20 mouse cellular contexts compared by ENCODE assay signal in the genomic region with DNA sequence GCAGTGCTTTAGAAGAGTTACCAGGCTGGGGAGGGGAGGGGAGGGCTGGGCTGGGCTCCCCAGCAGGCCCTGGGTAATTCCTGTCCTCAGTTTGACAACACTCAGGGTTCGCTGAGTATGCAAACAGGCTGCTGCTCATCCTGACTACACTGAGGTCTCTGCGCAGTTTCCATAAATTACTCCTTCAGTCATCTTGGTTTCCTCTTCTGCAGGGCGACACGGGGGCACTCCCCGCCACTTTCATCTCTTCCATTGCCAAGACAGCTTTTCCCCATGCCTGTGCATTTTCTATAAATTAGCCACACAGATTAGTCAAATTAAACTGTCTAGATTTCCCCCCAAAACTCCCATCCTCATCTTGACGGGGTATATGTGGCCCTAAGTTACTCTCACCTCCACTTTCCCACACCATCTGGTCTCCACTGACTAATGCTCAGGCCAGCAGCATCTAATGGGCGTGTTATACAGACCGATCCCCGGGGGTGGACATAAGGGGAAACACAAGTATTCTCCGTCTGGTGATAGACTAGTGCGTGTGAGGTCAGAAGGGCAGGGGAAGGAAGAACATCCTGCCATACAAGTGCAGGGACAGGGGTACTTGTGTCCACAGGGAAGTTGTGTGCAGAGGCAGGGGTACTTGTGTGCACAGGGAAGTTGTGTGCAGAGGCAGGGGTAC.
DNase-seq lines count a peak whose midpoint lies in the region; ATAC-seq and TF ChIP-seq lines count a peak whose summit lies in the region.
"Had no signal": no experiment of that assay in that cellular context is flagged by ENCODE, and none has a peak within 500 bp of the region (broad histone marks: within the 10 kb centered on the region; RNA-seq: fewer than 3 reads in every experiment).

No protein-coding gene starts in this region.

- H3K27ac ChIP-seq in heart, embryonic 10.5 days: peak overlapping the region; percentile 36; the same call in 1 of the 2 replicates
- 0 out of 2 replicates have a peak overlapping the region, but pooled peaks have one; percentile 4 for H3K27ac ChIP-seq in kidney, embryonic 15.5 days
- H3K27ac ChIP-seq in kidney, adult 2 months (ENCODE audit: insufficient read depth, low read depth, low read length): no peak overlapping the region
- H3K27ac ChIP-seq: heart, embryonic 15.5 days; hindbrain, embryonic 15.5 days; macrophage; midbrain, embryonic 15.5 days had no signal

- H3K9me3 ChIP-seq in heart, embryonic 10.5 days: no peaks in the 10 kb centered on the region
- H3K9me3 ChIP-seq in kidney, embryonic 15.5 days (replicated peaks): no peaks in the 10 kb centered on the region
- H3K9me3 ChIP-seq: G1E; heart, embryonic 15.5 days; hindbrain, embryonic 15.5 days; midbrain, embryonic 15.5 days had no signal

- peaks cover 15% of the 10 kb centered on the region; the same call in 1 of the 2 replicates for H3K4me1 ChIP-seq in heart, embryonic 10.5 days
- peaks cover 31% of the 10 kb centered on the region for H3K4me1 ChIP-seq in kidney, embryonic 15.5 days
- peaks cover 11% of the 10 kb centered on the region; the same call in 1 of the 2 replicates for H3K4me1 ChIP-seq in kidney, adult 2 months (ENCODE audit: control insufficient read depth, insufficient read depth, low read length)
- H3K4me1 ChIP-seq: midbrain, embryonic 15.5 days had no signal

- H3K27me3 ChIP-seq in heart, embryonic 10.5 days (ENCODE audit: insufficient read depth, poor library complexity, severe bottlenecking): no peaks in the 10 kb centered on the region
- no peaks in the 10 kb centered on the region for H3K27me3 ChIP-seq in kidney, embryonic 15.5 days
- H3K27me3 ChIP-seq in kidney, adult 2 months (replicated peaks; ENCODE audit: control insufficient read depth, insufficient read depth, low read length): no peaks in the 10 kb centered on the region
- H3K27me3 ChIP-seq: heart, embryonic 15.5 days; hindbrain, embryonic 15.5 days; midbrain, embryonic 15.5 days had no signal

- DNase-seq in heart, embryonic 10.5 days (ENCODE audit: low spot score): no peak
- no peak for DNase-seq in heart, adult 8-10 months (ENCODE audit: low spot score)
- DNase-seq in kidney, adult 2 months: no peak
- peak; percentile 61 for DNase-seq in induced T-regulatory cell, adult 2 months (ENCODE audit: low read depth)
- DNase-seq in testis, postnatal 14 days (ENCODE audit: low spot score): no peak
- DNase-seq: B cell, adult 2 months; cerebellum, adult 9-11 months; gastrocnemius, postnatal 10 days; kidney, adult 8-10 months; liver; liver, postnatal 0 days; right cerebral cortex, postnatal 4 days; thymus, adult 2 months had no signal

- no peak for TF ChIP-seq CTCF in kidney, adult 2 months (conservative IDR thresholded peaks at IDR 0.05; ENCODE audit: insufficient read depth, insufficient read length, low read depth, low read length)

- no peaks in the 10 kb centered on the region for H3K36me3 ChIP-seq in heart, embryonic 10.5 days
- H3K36me3 ChIP-seq in kidney, embryonic 15.5 days: no peaks in the 10 kb centered on the region
- H3K36me3 ChIP-seq in kidney, adult 2 months (ENCODE audit: control insufficient read depth, insufficient read depth, low read length): no peaks in the 10 kb centered on the region
- H3K36me3 ChIP-seq: G1E; heart, embryonic 15.5 days; hindbrain, embryonic 15.5 days; midbrain, embryonic 15.5 days had no signal

- no peak overlapping the region for H3K4me2 ChIP-seq in kidney, embryonic 15.5 days
- H3K4me2 ChIP-seq: heart, embryonic 15.5 days; hindbrain, embryonic 15.5 days; midbrain, embryonic 15.5 days had no signal

- no peak overlapping the region for H3K9ac ChIP-seq in kidney, embryonic 15.5 days
- H3K9ac ChIP-seq: heart, embryonic 15.5 days; hindbrain, embryonic 15.5 days; liver, postnatal 0 days; midbrain, embryonic 15.5 days had no signal

- H3K4me3 ChIP-seq in heart, embryonic 10.5 days: no peak overlapping the region
- H3K4me3 ChIP-seq in kidney, embryonic 15.5 days (replicated peaks): no peak overlapping the region
- no peak overlapping the region for H3K4me3 ChIP-seq in kidney, adult 2 months (ENCODE audit: insufficient read depth, low read depth, low read length)
- H3K4me3 ChIP-seq: heart, embryonic 15.5 days; hindbrain, embryonic 15.5 days; midbrain, embryonic 15.5 days had no signal

- peak; percentile 49; the same call in 1 of the 2 replicates for ATAC-seq in kidney, embryonic 15.5 days (replicated peaks; ENCODE audit: low FRiP score)
- ATAC-seq in CD4-positive, CD25-positive, alpha-beta regulatory T cell, adult 4 months: peak; percentile 46
- ATAC-seq: liver, postnatal 0 days; midbrain, embryonic 15.5 days had no signal

- 53% methylated on average over 11 of the region's 11 CpGs for WGBS in heart, embryonic 10.5 days
- WGBS in kidney, embryonic 15.5 days: 54% methylated on average over 11 of the region's 11 CpGs
- WGBS in kidney, adult 2 months: 64% methylated on average over 11 of the region's 11 CpGs

- no peak for TF ChIP-seq POLR2A in kidney, adult 2 months (IDR thresholded peaks at IDR 0.05; ENCODE audit: low read depth, low read length)
